Mouse (Mus musculus) liver, embryonic 14.5 days (tissue): ENCODE results near the gene Nphs1. TPM values are rescaled to one million over a fixed set of nuclear protein-coding genes. Genes with fewer than 3 reads are reported as not detected.
"Not testable (repeated sequence)": the region's sequence is repeated elsewhere in the genome, so short reads cannot be mapped to it uniquely, and the experiment has no call there.

Experiments used
- ATAC-seq: fragments of 200-750 bp; cut with Nextera tagmentation; 2 replicates; pipeline ENCODE4 v1.8.0; 2017; ENCODE audit warnings: moderate number of reproducible peaks, mild to moderate bottlenecking, moderate library complexity; ENCODE audit not compliant: insufficient read depth
- DNase-seq, 3 experiments: peaks; one replicate each; pipeline ENCODE4 v3.0.0-alpha.2; 2012 to 2013; ENCODE audit warnings: low read depth in 3 of 3, low spot score in 3 of 3
- H3K27ac ChIP-seq: fragments of 300-500 bp; sonication (generic); 2 replicates; pipeline ENCODE4 v1.5.1; 2014; ENCODE audit warnings: moderate library complexity, mild to moderate bottlenecking, control low read depth, inconsistent platforms
- H3K27me3 ChIP-seq: fragments of 300-500 bp; sonication (generic); 2 replicates; pipeline ENCODE4 v1.6.1; 2014; ENCODE audit warnings: mild to moderate bottlenecking, low read length, moderate library complexity; ENCODE audit not compliant: control insufficient read depth, insufficient read depth
- H3K36me3 ChIP-seq: fragments of 300-500 bp; sonication (generic); replicated peaks from 2 replicates; pipeline ENCODE4 v1.6.1; 2014; ENCODE audit warnings: low read depth; ENCODE audit not compliant: control insufficient read depth, insufficient read depth
- H3K4me1 ChIP-seq, 2 experiments: fragments of 200-500 bp in 1 of 2; fragments of 300-500 bp in 1 of 2; sonication (generic) in 1 of 2; replicated peaks; 2 replicates each; pipeline ENCODE4 v1.6.1; 2012 to 2014; ENCODE audit warnings: antibody characterized with exemption in 1 of 2, inconsistent platforms in 1 of 2, low read length in 1 of 2; ENCODE audit not compliant: control insufficient read depth in 2 of 2, insufficient read depth in 2 of 2
- H3K4me2 ChIP-seq: fragments of 300-500 bp; sonication (generic); 2 replicates; pipeline ENCODE4 v1.6.1; 2014; ENCODE audit warnings: low read depth, mild to moderate bottlenecking, control low read depth, moderate library complexity
- H3K4me3 ChIP-seq, 2 experiments: fragments of 200-500 bp in 1 of 2; fragments of 300-500 bp in 1 of 2; sonication (generic) in 1 of 2; 2 replicates each; pipeline ENCODE4 v1.5.1; 2012 to 2014; ENCODE audit warnings: low read depth in 2 of 2, low read length in 2 of 2, mild to moderate bottlenecking in 2 of 2, control low read depth in 1 of 2, inconsistent platforms in 1 of 2, moderate library complexity in 1 of 2; ENCODE audit not compliant: insufficient read depth in 1 of 2
- H3K9ac ChIP-seq: fragments of 300-500 bp; sonication (generic); replicated peaks from 2 replicates; pipeline ENCODE4 v1.6.1; 2014; ENCODE audit warnings: mild to moderate bottlenecking, control low read depth, moderate library complexity
- H3K9me3 ChIP-seq: fragments of 300-500 bp; sonication (generic); 2 replicates; pipeline ENCODE4 v1.6.1; 2016; ENCODE audit warnings: low read length, mixed read lengths; ENCODE audit not compliant: control insufficient read depth
- CTCF ChIP-seq: IDR thresholded peaks from 2 replicates; pipeline ENCODE4 v1.5.1; 2016; ENCODE audit warnings: antibody characterized with exemption, low read depth, control low read depth
- EP300 ChIP-seq: IDR thresholded peaks from 2 replicates; pipeline ENCODE4 v1.6.1; 2016; ENCODE audit warnings: antibody characterized with exemption, low read depth
- WGBS: fragments of 180-500 bp; shearing (Covaris S2); extraction: QIAGEN DNeasy Blood & Tissue Kit; methylation state at CpG from one replicate; pipeline ENCODE4 v1.1.7; 2014; ENCODE audit not compliant: insufficient replicate concordance; 5-methylcytosine and 5-hydroxymethylcytosine counted together
- polyA plus RNA-seq, 2 experiments: library from polyadenylated mRNA; depleted of rRNA in 1 of 2; stranded (reverse) in 1 of 2; unstranded in 1 of 2; fragments of >200 nt; fragmentation: Nextera tagmentation in 1 of 2; extraction: Ambion mirVana in 1 of 2; gene quantifications; 2 replicates each; pipeline versions ENCODE4 v1.2.1 to v1.2.3; 2012 to 2014

Gene Nphs1
- polyA plus RNA-seq, 2 experiments, result 0.03 to 0.08 TPM

- H3K27me3 ChIP-seq, result no peaks in the 10 kb centered on the region
- WGBS, result 27% methylated on average over 16 of the region's 16 CpGs
- no peak for ATAC-seq
- no peaks in the 10 kb centered on the region for H3K36me3 ChIP-seq
- H3K4me1 ChIP-seq, result no peaks in the 10 kb centered on the region
- no peaks in the 10 kb centered on the region for H3K9me3 ChIP-seq
- H3K4me3 ChIP-seq, result no peak overlapping the region
- no peak overlapping the region for H3K4me2 ChIP-seq
- H3K9ac ChIP-seq, result no peak overlapping the region
- no peak overlapping the region for H3K27ac ChIP-seq
- peak in 2 of 3 experiments; percentile 20 to 26 for DNase-seq
- TF ChIP-seq EP300 (no peak), CTCF (peak; percentile 82)
Observed at GRCm38 (mm10) chr7:30490251-30490956, 32.3 kb downstream of the Nphs1 start.

DNA sequence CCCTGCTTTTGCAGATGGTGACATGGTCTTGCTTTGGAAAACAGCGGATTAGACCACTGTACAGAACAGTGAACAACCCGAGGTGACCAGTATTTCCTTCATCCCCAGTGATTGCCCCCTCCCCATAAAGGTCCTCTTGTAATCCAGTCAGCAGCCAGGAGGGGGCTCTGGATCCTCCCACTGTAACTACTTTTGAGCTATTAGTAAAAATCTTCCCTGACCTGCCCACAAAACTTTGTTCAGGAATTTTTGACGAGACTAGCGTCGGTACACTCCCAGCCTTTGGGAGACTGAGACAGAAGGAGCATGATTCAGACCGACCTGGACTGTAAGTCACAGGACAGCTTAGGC lies 32.8 kb downstream of the Nphs1 start:
- no peak overlapping the region for H3K4me3 ChIP-seq
- H3K27me3 ChIP-seq, result no peaks in the 10 kb centered on the region
- no peak overlapping the region for H3K9ac ChIP-seq
- DNase-seq (no peak), ATAC-seq (no peak)
- 25% methylated on average over 6 of the region's 6 CpGs for WGBS
- no peaks in the 10 kb centered on the region for H3K4me1 ChIP-seq
- H3K4me2 ChIP-seq, result no peak overlapping the region
- TF ChIP-seq EP300 (no peak), CTCF (no peak)
- no peaks in the 10 kb centered on the region for H3K36me3 ChIP-seq
- H3K9me3 ChIP-seq, result no peaks in the 10 kb centered on the region
- no peak overlapping the region for H3K27ac ChIP-seq

GRCm38 (mm10) chr7:30492765-30493164 lies 34.6 kb downstream of the Nphs1 start:
- ATAC-seq (peak; percentile 9; the same call in 1 of the 2 replicates), DNase-seq (peak; percentile 34 to 45 (median 42))
- H3K9ac ChIP-seq, result no peak overlapping the region
- peak overlapping the region; percentile 28; the same call in 1 of the 2 replicates for H3K4me2 ChIP-seq
- H3K9me3 ChIP-seq, result no peaks in the 10 kb centered on the region
- TF ChIP-seq EP300 (no peak), CTCF (peak; percentile 87)
- no peak overlapping the region for H3K27ac ChIP-seq
- no peaks in the 10 kb centered on the region for H3K4me1 ChIP-seq
- 16% methylated on average over 4 of the region's 4 CpGs for WGBS
- H3K27me3 ChIP-seq, result no peaks in the 10 kb centered on the region
- H3K4me3 ChIP-seq, result no peak overlapping the region
- H3K36me3 ChIP-seq, result no peaks in the 10 kb centered on the region

DNA sequence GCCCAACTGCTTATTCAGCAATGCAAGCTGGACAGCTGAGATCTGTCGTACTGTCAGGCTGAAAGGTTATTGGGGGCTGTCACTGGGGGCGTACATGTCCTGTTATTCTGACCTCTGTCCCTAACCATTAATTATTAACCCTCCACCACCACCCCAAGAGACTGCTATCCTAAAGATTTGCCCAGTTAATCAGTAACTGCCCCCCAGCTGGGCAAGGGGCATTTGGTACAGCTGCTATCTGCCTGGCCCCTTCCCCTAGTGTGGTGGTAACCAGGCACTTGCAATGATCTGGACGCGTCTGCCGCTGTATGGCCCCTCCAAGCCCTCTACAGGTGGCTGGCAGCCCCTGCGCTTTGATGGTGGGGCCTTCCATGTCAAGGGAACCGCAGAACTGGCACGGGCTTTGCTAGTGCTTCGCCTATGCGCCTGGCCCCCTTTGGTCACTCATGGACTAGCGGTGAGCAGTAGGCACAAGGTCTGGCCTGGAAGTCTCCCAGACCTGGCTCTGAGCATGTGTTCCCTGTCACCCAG lies 35.4 kb downstream of the Nphs1 start, which contains the start of gene Prodh2:
Gene Prodh2 (plus strand): TSS at position 222 of the 531 bp plus-strand sequence.
- Histone ChIP-seq H3K4me1 (no peaks in the 10 kb centered on the region), H3K9me3 (no peaks in the 10 kb centered on the region), H3K36me3 (no peaks in the 10 kb centered on the region), H3K4me3 (peak within 1 kb of the TSS; percentile 46 to 49), H3K4me2 (peak within 1 kb of the TSS; percentile 36), H3K27me3 (no peaks in the 10 kb centered on the region), H3K27ac (no peak within 1 kb of the TSS), H3K9ac (no peak within 1 kb of the TSS)
- 48% methylated on average over 11 of the region's 11 CpGs for WGBS
- ATAC-seq (peak; percentile 79), DNase-seq (peak; percentile 20 to 45 (median 40))
- TF ChIP-seq EP300 (no peak), CTCF (0 out of 2 replicates have a peak, but pooled peaks have one; percentile 27)

- H3K9ac ChIP-seq, H3K36me3 ChIP-seq, H3K27ac ChIP-seq, DNase-seq, H3K4me2 ChIP-seq, H3K4me3 ChIP-seq, H3K9me3 ChIP-seq, H3K27me3 ChIP-seq, ATAC-seq, H3K4me1 ChIP-seq: not testable (repeated sequence)
- WGBS, result 38% methylated on average over 5 of the region's 5 CpGs
Observed at GRCm38 (mm10) chr7:30495506-30496042, 37.5 kb downstream of the Nphs1 start.
